8 mouse cellular contexts compared by ENCODE assay signal in the genomic region with DNA sequence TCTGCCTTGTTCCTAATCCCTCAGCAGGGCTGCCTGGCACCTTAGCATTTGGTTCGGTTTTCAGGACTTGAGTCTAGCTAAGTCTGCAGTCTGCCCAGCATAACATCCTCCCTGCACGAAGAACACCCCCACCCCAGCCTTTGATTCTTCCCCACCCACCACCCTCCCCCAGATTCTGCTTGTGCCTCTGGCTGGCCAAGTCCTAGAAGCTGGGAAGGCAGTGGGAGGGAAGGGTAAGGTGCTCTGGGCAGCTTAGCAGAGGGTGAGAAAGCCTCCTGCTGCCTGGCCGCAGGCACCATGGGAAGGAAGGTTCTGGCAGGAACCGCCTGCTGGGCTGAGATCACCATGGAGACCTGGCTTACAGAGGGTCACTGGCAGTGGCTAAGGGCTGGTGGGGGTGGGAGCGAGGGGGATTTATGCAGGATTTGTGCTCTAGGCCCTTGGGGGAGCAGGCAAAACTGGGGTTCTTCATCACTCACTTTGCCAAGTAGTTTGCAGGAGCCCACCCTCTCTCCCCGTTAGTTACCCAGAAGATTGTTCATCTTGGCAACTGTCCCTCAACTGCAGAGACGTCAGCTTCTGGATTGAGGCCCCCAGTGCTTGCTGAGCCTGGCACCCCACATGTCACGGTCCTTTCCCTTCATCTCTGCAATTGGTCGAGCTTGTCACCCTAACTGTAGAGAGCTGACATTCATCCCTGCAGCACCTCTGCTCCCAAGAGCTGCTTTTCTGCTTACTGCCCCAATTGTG. TPM values are rescaled to one million over a fixed set of nuclear protein-coding genes. Genes with fewer than 3 reads are reported as not detected.
DNase-seq lines count a peak whose midpoint lies in the region; ATAC-seq and TF ChIP-seq lines count a peak whose summit lies in the region.

No protein-coding gene starts in this region.

- no peak for TF ChIP-seq EP300 in ES-Bruce4 (IDR thresholded peaks at IDR 0.05; ENCODE audit: insufficient read depth, low read depth, low read length)

- H3K36me3 ChIP-seq in heart, embryonic 12.5 days = peaks cover 78% of the 10 kb centered on the region
- H3K36me3 ChIP-seq in ES-Bruce4 (ENCODE audit: control insufficient read depth, insufficient read depth, low read length, poor library complexity, severe bottlenecking) = peaks cover 61% of the 10 kb centered on the region
- peaks cover 73% of the 10 kb centered on the region for H3K36me3 ChIP-seq in forebrain, embryonic 10.5 days (replicated peaks)
- H3K36me3 ChIP-seq in limb, embryonic 11.5 days (ENCODE audit: control insufficient read depth, insufficient read depth, low read length) = peaks cover 3% of the 10 kb centered on the region

- no peak for TF ChIP-seq POLR2A in ES-Bruce4 (IDR thresholded peaks at IDR 0.05; ENCODE audit: insufficient read depth, low read length)

- H3K4me3 ChIP-seq in heart, embryonic 12.5 days = no peak overlapping the region
- no peak overlapping the region for H3K4me3 ChIP-seq in ES-Bruce4 (ENCODE audit: low read depth, low read length)
- peak overlapping the region; percentile 12; the same call in 1 of the 2 replicates for H3K4me3 ChIP-seq in forebrain, embryonic 10.5 days
- no peak overlapping the region for H3K4me3 ChIP-seq in limb, embryonic 11.5 days (ENCODE audit: low read depth, low read length)

- H3K4me1 ChIP-seq in heart, embryonic 12.5 days (replicated peaks) = peaks cover 86% of the 10 kb centered on the region
- H3K4me1 ChIP-seq in ES-Bruce4 (ENCODE audit: control insufficient read depth, insufficient read depth, low read length) = peaks cover 26% of the 10 kb centered on the region
- peaks cover 72% of the 10 kb centered on the region for H3K4me1 ChIP-seq in forebrain, embryonic 10.5 days
- H3K4me1 ChIP-seq in limb, embryonic 11.5 days (ENCODE audit: control insufficient read depth, insufficient read depth, low read length) = peaks cover 22% of the 10 kb centered on the region

- H3K4me2 ChIP-seq in heart, embryonic 12.5 days = 0 out of 2 replicates have a peak overlapping the region, but pooled peaks have one; percentile 7
- no peak overlapping the region for H3K4me2 ChIP-seq in limb, embryonic 11.5 days (ENCODE audit: low read depth, severe bottlenecking)

- intact Hi-C loops in heart, postnatal 25 days (cut with DNase I) = no loop called here

- no peak for DNase-seq in heart, postnatal 25 days (ENCODE audit: low spot score)
- no peak for DNase-seq in forebrain, embryonic 10.5 days (ENCODE audit: extremely low spot score, low spot score)
- DNase-seq in limb, embryonic 11.5 days (ENCODE audit: low spot score) = no peak
- peak; percentile 45 for DNase-seq in yolk sac, embryonic 10.5 days (ENCODE audit: low spot score)
- no peak for DNase-seq in Muller cell, postnatal 12 days (ENCODE audit: inconsistent ontology term)
- DNase-seq in adrenal gland, postnatal 25 days = no peak

- H3K9ac ChIP-seq in heart, embryonic 12.5 days = peak overlapping the region; percentile 57
- H3K9ac ChIP-seq in ES-Bruce4 (ENCODE audit: low read depth, poor library complexity, severe bottlenecking) = no peak overlapping the region
- no peak overlapping the region; the same call in 1 of the 2 replicates for H3K9ac ChIP-seq in limb, embryonic 11.5 days (ENCODE audit: low read length)

- H3K9me3 ChIP-seq in heart, embryonic 12.5 days (replicated peaks) = no peaks in the 10 kb centered on the region
- H3K9me3 ChIP-seq in ES-Bruce4 (replicated peaks; ENCODE audit: control insufficient read depth, insufficient read depth, low read length, poor library complexity, severe bottlenecking) = no peaks in the 10 kb centered on the region
- no peaks in the 10 kb centered on the region for H3K9me3 ChIP-seq in forebrain, embryonic 10.5 days
- H3K9me3 ChIP-seq in limb, embryonic 11.5 days (ENCODE audit: control insufficient read depth, low read length) = no peaks in the 10 kb centered on the region

- no peaks in the 10 kb centered on the region for H3K27me3 ChIP-seq in heart, embryonic 12.5 days (replicated peaks)
- no peaks in the 10 kb centered on the region for H3K27me3 ChIP-seq in ES-Bruce4 (ENCODE audit: control insufficient read depth, insufficient read depth, low read length, poor library complexity, severe bottlenecking)
- no peaks in the 10 kb centered on the region for H3K27me3 ChIP-seq in forebrain, embryonic 10.5 days (ENCODE audit: poor library complexity, severe bottlenecking)
- H3K27me3 ChIP-seq in limb, embryonic 11.5 days (ENCODE audit: control insufficient read depth, insufficient read depth, low read length) = no peaks in the 10 kb centered on the region

- WGBS in heart, embryonic 12.5 days = 38% methylated on average over 9 of the region's 9 CpGs
- WGBS in forebrain, embryonic 10.5 days = 25% methylated on average over 9 of the region's 9 CpGs
- WGBS in limb, embryonic 11.5 days = 46% methylated on average over 9 of the region's 9 CpGs

- H3K27ac ChIP-seq in heart, embryonic 12.5 days (ENCODE audit: poor library complexity, severe bottlenecking) = peak overlapping the region; percentile 62
- peak overlapping the region; percentile 29 for H3K27ac ChIP-seq in ES-Bruce4 (ENCODE audit: insufficient read depth, low read length)
- H3K27ac ChIP-seq in forebrain, embryonic 10.5 days = peak overlapping the region; percentile 64
- H3K27ac ChIP-seq in limb, embryonic 11.5 days (replicated peaks; ENCODE audit: low read depth, low read length) = 0 out of 2 replicates have a peak overlapping the region, but pooled peaks have one; percentile 31

- no peak for ATAC-seq in heart, embryonic 12.5 days (ENCODE audit: insufficient number of reproducible peaks, low FRiP score)
- no peak for ATAC-seq in limb, embryonic 11.5 days (ENCODE audit: insufficient number of reproducible peaks, low FRiP score, low TSS enrichment, low read depth)

- TF ChIP-seq CTCF in ES-Bruce4 (IDR thresholded peaks at IDR 0.05; ENCODE audit: low read depth, low read length) = no peak

RNA-seq across cellular contexts. Expression of a gene that starts 56.1 kb away (rescaled TPM):
- 68.5 and 70.1 TPM in 2 replicates for polyA plus RNA-seq in heart, embryonic 12.5 days (2016; fragmentation: Nextera tagmentation; extraction: Ambion mirVana)
- 100 to 1,000 TPM in 1 of 2 experiments, 10 to 100 TPM in 1; 77.7 to 110 TPM for total RNA-seq in heart, postnatal 25 days (2021)
- 102 and 103 TPM in 2 replicates for polyA plus RNA-seq in ES-Bruce4 (2011; ENCODE audit: insufficient read depth, insufficient read length, low read depth, missing spikeins)
- 47.4 and 49.1 TPM in 2 replicates for polyA plus RNA-seq in forebrain, embryonic 10.5 days (2016; fragmentation: Nextera tagmentation; extraction: Ambion mirVana)
- polyA plus RNA-seq in limb, embryonic 11.5 days (2014; fragmentation: Nextera tagmentation; extraction: Ambion mirVana) = 54.7 and 63.6 TPM in 2 replicates
- total RNA-seq in adrenal gland, postnatal 25 days (2021) = 107 and 137 TPM in 2 replicates
